Mouse (Mus musculus) retina, embryonic 14.5 days (tissue): ENCODE measurements around the gene Ubac1.

Experiments
- DNase-seq: peaks from one replicate; pipeline ENCODE4 v3.0.0-alpha.2; 2015; ENCODE audit warnings: low spot score

The Ubac1 gene

GRCm38 (mm10) chr2:26024138-26025075 is 2.9 kb upstream of the Ubac1 start:
- DNase-seq: peak; percentile 76

- no peak for DNase-seq
Observed at GRCm38 (mm10) chr2:26022626-26023025, 1.1 kb upstream of the Ubac1 start.

- no peak for DNase-seq
Observed at GRCm38 (mm10) chr2:26022258-26022565, 665 bp upstream of the Ubac1 start.

- DNase-seq: peak; percentile 46
Observed at GRCm38 (mm10) chr2:26020714-26021560, 610 bp downstream of the Ubac1 start.

GRCm38 (mm10) chr2:26019923-26020322 is 1.6 kb downstream of the Ubac1 start:
- no peak for DNase-seq

- no peak for DNase-seq
Observed at GRCm38 (mm10) chr2:26017326-26017725, 4.2 kb downstream of the Ubac1 start.

- no peak for DNase-seq
Observed at GRCm38 (mm10) chr2:26013674-26014073, 7.9 kb downstream of the Ubac1 start.

GRCm38 (mm10) chr2:26011420-26011819 is 10.1 kb downstream of the Ubac1 start:
- DNase-seq: no peak

- no peak for DNase-seq
Observed at GRCm38 (mm10) chr2:26002001-26002400, 19.5 kb downstream of the Ubac1 start.

GRCm38 (mm10) chr2:26001136-26001535 is 20.4 kb downstream of the Ubac1 start:
- DNase-seq: no peak

GRCm38 (mm10) chr2:25997716-25998115 is 23.8 kb downstream of the Ubac1 start:
- no peak for DNase-seq

- DNase-seq: no peak
Observed at GRCm38 (mm10) chr2:25994791-25995190, 26.8 kb downstream of the Ubac1 start.

- DNase-seq: no peak
Observed at GRCm38 (mm10) chr2:25992285-25992684, 29.3 kb downstream of the Ubac1 start.

- no peak for DNase-seq
Observed at GRCm38 (mm10) chr2:25989651-25990050, 31.9 kb downstream of the Ubac1 start.

GRCm38 (mm10) chr2:25987817-25988216 is 33.7 kb downstream of the Ubac1 start:
- no peak for DNase-seq

- DNase-seq: no peak
Observed at GRCm38 (mm10) chr2:25986601-25987000, 34.9 kb downstream of the Ubac1 start.

- peak; percentile 100 for DNase-seq
Observed at GRCm38 (mm10) chr2:25983159-25983907, 38.2 kb downstream of the Ubac1 start, which contains the start of gene Camsap1. Gene Camsap1 (minus strand): TSS chr2:25983282.

- peak; percentile 55 for DNase-seq
Observed at GRCm38 (mm10) chr2:25982426-25983091, 39.0 kb downstream of the Ubac1 start.

- peak; percentile 2 for DNase-seq
Observed at GRCm38 (mm10) chr2:25982052-25982425, 39.5 kb downstream of the Ubac1 start.

- no peak for DNase-seq
Observed at GRCm38 (mm10) chr2:25978997-25979396, 42.5 kb downstream of the Ubac1 start.

GRCm38 (mm10) chr2:25977587-25978239 is 43.8 kb downstream of the Ubac1 start:
- no peak for DNase-seq
